Mouse (Mus musculus): ENCODE data around the gene Cast. TPM values are rescaled to one million over a fixed set of nuclear protein-coding genes. Genes with fewer than 3 reads are reported as not detected.
A peak's percentile ranks its signal among the peaks of the same experiment; 100 is the strongest.

The Cast gene
- polyA plus RNA-seq, 1 experiment = 55.3 TPM

- peak overlapping the region; percentile 78 for H3K4me3 ChIP-seq (ENCODE audit: low read depth, low read length)
- no peaks in the 10 kb centered on the region for H3K9me3 ChIP-seq (replicated peaks; ENCODE audit: control insufficient read depth, insufficient read depth, low read length, poor library complexity, severe bottlenecking)
- peak overlapping the region; percentile 83 for H3K27ac ChIP-seq (ENCODE audit: insufficient read depth, low read length)
- peak overlapping the region; percentile 20 for H3K9ac ChIP-seq (ENCODE audit: low read depth, poor library complexity, severe bottlenecking)
- no peaks in the 10 kb centered on the region for H3K27me3 ChIP-seq (ENCODE audit: control insufficient read depth, insufficient read depth, low read length, poor library complexity, severe bottlenecking)
- no peaks in the 10 kb centered on the region for H3K36me3 ChIP-seq (ENCODE audit: control insufficient read depth, insufficient read depth, low read length, poor library complexity, severe bottlenecking)
- H3K4me1 ChIP-seq (ENCODE audit: control insufficient read depth, insufficient read depth, low read length) = peaks cover 1% of the 10 kb centered on the region
- 0 out of 2 replicates have a peak, but pooled peaks have one; percentile 42 for TF ChIP-seq EP300 (IDR thresholded peaks at IDR 0.05; ENCODE audit: insufficient read depth, low read depth, low read length)
- peak; percentile 74 for TF ChIP-seq POLR2A (IDR thresholded peaks at IDR 0.05; ENCODE audit: insufficient read depth, low read length)
- peak; percentile 31 for TF ChIP-seq CTCF (IDR thresholded peaks at IDR 0.05; ENCODE audit: low read depth, low read length)
Measured at GRCm38 (mm10) chr13:74770480-74770879, 38.1 kb downstream of the Cast start.

GRCm38 (mm10) chr13:74769871-74770270 is 38.7 kb downstream of the Cast start:
- H3K9ac ChIP-seq (ENCODE audit: low read depth, poor library complexity, severe bottlenecking) = peak overlapping the region; percentile 20
- peak overlapping the region; percentile 86 for H3K27ac ChIP-seq (ENCODE audit: insufficient read depth, low read length)
- TF ChIP-seq CTCF (IDR thresholded peaks at IDR 0.05; ENCODE audit: low read depth, low read length) (no peak), POLR2A (IDR thresholded peaks at IDR 0.05; ENCODE audit: insufficient read depth, low read length) (no peak), EP300 (IDR thresholded peaks at IDR 0.05; ENCODE audit: insufficient read depth, low read depth, low read length) (no peak)
- no peaks in the 10 kb centered on the region for H3K27me3 ChIP-seq (ENCODE audit: control insufficient read depth, insufficient read depth, low read length, poor library complexity, severe bottlenecking)
- H3K36me3 ChIP-seq (ENCODE audit: control insufficient read depth, insufficient read depth, low read length, poor library complexity, severe bottlenecking) = no peaks in the 10 kb centered on the region
- H3K4me1 ChIP-seq (ENCODE audit: control insufficient read depth, insufficient read depth, low read length) = peaks cover 1% of the 10 kb centered on the region
- H3K9me3 ChIP-seq (replicated peaks; ENCODE audit: control insufficient read depth, insufficient read depth, low read length, poor library complexity, severe bottlenecking) = no peaks in the 10 kb centered on the region
- peak overlapping the region; percentile 73 for H3K4me3 ChIP-seq (ENCODE audit: low read depth, low read length)

- Histone ChIP-seq H3K27ac (ENCODE audit: insufficient read depth, low read length) (no peak overlapping the region), H3K4me3 (ENCODE audit: low read depth, low read length) (no peak overlapping the region), H3K9me3 (replicated peaks; ENCODE audit: control insufficient read depth, insufficient read depth, low read length, poor library complexity, severe bottlenecking) (no peaks in the 10 kb centered on the region), H3K9ac (ENCODE audit: low read depth, poor library complexity, severe bottlenecking) (no peak overlapping the region), H3K4me1 (ENCODE audit: control insufficient read depth, insufficient read depth, low read length) (peaks cover 1% of the 10 kb centered on the region), H3K36me3 (ENCODE audit: control insufficient read depth, insufficient read depth, low read length, poor library complexity, severe bottlenecking) (no peaks in the 10 kb centered on the region), H3K27me3 (ENCODE audit: control insufficient read depth, insufficient read depth, low read length, poor library complexity, severe bottlenecking) (no peaks in the 10 kb centered on the region)
- TF ChIP-seq EP300 (IDR thresholded peaks at IDR 0.05; ENCODE audit: insufficient read depth, low read depth, low read length) (no peak), POLR2A (IDR thresholded peaks at IDR 0.05; ENCODE audit: insufficient read depth, low read length) (no peak), CTCF (IDR thresholded peaks at IDR 0.05; ENCODE audit: low read depth, low read length) (no peak)
Measured at GRCm38 (mm10) chr13:74767186-74767585, 41.4 kb downstream of the Cast start.

GRCm38 (mm10) chr13:74762741-74763140 is 45.9 kb downstream of the Cast start:
- Histone ChIP-seq H3K27ac (ENCODE audit: insufficient read depth, low read length) (no peak overlapping the region), H3K9ac (ENCODE audit: low read depth, poor library complexity, severe bottlenecking) (no peak overlapping the region), H3K27me3 (ENCODE audit: control insufficient read depth, insufficient read depth, low read length, poor library complexity, severe bottlenecking) (no peaks in the 10 kb centered on the region), H3K9me3 (replicated peaks; ENCODE audit: control insufficient read depth, insufficient read depth, low read length, poor library complexity, severe bottlenecking) (peaks cover 3% of the 10 kb centered on the region; the same call in 1 of the 2 replicates), H3K36me3 (ENCODE audit: control insufficient read depth, insufficient read depth, low read length, poor library complexity, severe bottlenecking) (no peaks in the 10 kb centered on the region), H3K4me3 (ENCODE audit: low read depth, low read length) (no peak overlapping the region), H3K4me1 (ENCODE audit: control insufficient read depth, insufficient read depth, low read length) (no peaks in the 10 kb centered on the region)
- no peak for TF ChIP-seq POLR2A (IDR thresholded peaks at IDR 0.05; ENCODE audit: insufficient read depth, low read length)
- TF ChIP-seq CTCF (IDR thresholded peaks at IDR 0.05; ENCODE audit: low read depth, low read length) = no peak
- no peak for TF ChIP-seq EP300 (IDR thresholded peaks at IDR 0.05; ENCODE audit: insufficient read depth, low read depth, low read length)

- no peaks in the 10 kb centered on the region for H3K36me3 ChIP-seq (ENCODE audit: control insufficient read depth, insufficient read depth, low read length, poor library complexity, severe bottlenecking)
- no peak overlapping the region for H3K9ac ChIP-seq (ENCODE audit: low read depth, poor library complexity, severe bottlenecking)
- H3K27me3 ChIP-seq (ENCODE audit: control insufficient read depth, insufficient read depth, low read length, poor library complexity, severe bottlenecking) = no peaks in the 10 kb centered on the region
- no peak for TF ChIP-seq CTCF (IDR thresholded peaks at IDR 0.05; ENCODE audit: low read depth, low read length)
- TF ChIP-seq POLR2A (IDR thresholded peaks at IDR 0.05; ENCODE audit: insufficient read depth, low read length) = no peak
- no peak for TF ChIP-seq EP300 (IDR thresholded peaks at IDR 0.05; ENCODE audit: insufficient read depth, low read depth, low read length)
- H3K4me3 ChIP-seq (ENCODE audit: low read depth, low read length) = no peak overlapping the region
- no peaks in the 10 kb centered on the region for H3K4me1 ChIP-seq (ENCODE audit: control insufficient read depth, insufficient read depth, low read length)
- H3K9me3 ChIP-seq (replicated peaks; ENCODE audit: control insufficient read depth, insufficient read depth, low read length, poor library complexity, severe bottlenecking) = peaks cover 3% of the 10 kb centered on the region; the same call in 1 of the 2 replicates
- no peak overlapping the region for H3K27ac ChIP-seq (ENCODE audit: insufficient read depth, low read length)
Measured at GRCm38 (mm10) chr13:74759152-74759551, 49.5 kb downstream of the Cast start.

GRCm38 (mm10) chr13:74743219-74743618 is 65.4 kb downstream of the Cast start:
- no peak overlapping the region for H3K9ac ChIP-seq (ENCODE audit: low read depth, poor library complexity, severe bottlenecking)
- no peaks in the 10 kb centered on the region for H3K4me1 ChIP-seq (ENCODE audit: control insufficient read depth, insufficient read depth, low read length)
- H3K9me3 ChIP-seq (replicated peaks; ENCODE audit: control insufficient read depth, insufficient read depth, low read length, poor library complexity, severe bottlenecking) = no peaks in the 10 kb centered on the region
- no peak for TF ChIP-seq CTCF (IDR thresholded peaks at IDR 0.05; ENCODE audit: low read depth, low read length)
- TF ChIP-seq EP300 (IDR thresholded peaks at IDR 0.05; ENCODE audit: insufficient read depth, low read depth, low read length) = no peak
- no peak for TF ChIP-seq POLR2A (IDR thresholded peaks at IDR 0.05; ENCODE audit: insufficient read depth, low read length)
- H3K4me3 ChIP-seq (ENCODE audit: low read depth, low read length) = no peak overlapping the region
- H3K27me3 ChIP-seq (ENCODE audit: control insufficient read depth, insufficient read depth, low read length, poor library complexity, severe bottlenecking) = no peaks in the 10 kb centered on the region
- no peaks in the 10 kb centered on the region for H3K36me3 ChIP-seq (ENCODE audit: control insufficient read depth, insufficient read depth, low read length, poor library complexity, severe bottlenecking)
- no peak overlapping the region for H3K27ac ChIP-seq (ENCODE audit: insufficient read depth, low read length)
